Mouse (Mus musculus): Measurements from ENCODE around the gene Phyhd1. TPM values are rescaled to one million over a fixed set of nuclear protein-coding genes. Genes with fewer than 3 reads are reported as not detected.

The Phyhd1 gene
- total RNA-seq, 1 experiment from 2014 or later = 3.8 TPM

- ATAC-seq (ENCODE audit: extremely low read depth, insufficient number of reproducible peaks, low FRiP score, poor library complexity, severe bottlenecking) = peak; percentile 75
Observed at GRCm38 (mm10) chr2:30270134-30270533, 4.1 kb downstream of the Phyhd1 start.

- ATAC-seq (ENCODE audit: extremely low read depth, insufficient number of reproducible peaks, low FRiP score, poor library complexity, severe bottlenecking) = no peak
Observed at GRCm38 (mm10) chr2:30280743-30281142, 14.7 kb downstream of the Phyhd1 start, which contains the start of gene Gm28038. Gm28038 (plus strand) TSS chr2:30281043.

GRCm38 (mm10) chr2:30281651-30282050, 15.6 kb downstream of the Phyhd1 start:
- ATAC-seq (ENCODE audit: extremely low read depth, insufficient number of reproducible peaks, low FRiP score, poor library complexity, severe bottlenecking) = no peak

DNA sequence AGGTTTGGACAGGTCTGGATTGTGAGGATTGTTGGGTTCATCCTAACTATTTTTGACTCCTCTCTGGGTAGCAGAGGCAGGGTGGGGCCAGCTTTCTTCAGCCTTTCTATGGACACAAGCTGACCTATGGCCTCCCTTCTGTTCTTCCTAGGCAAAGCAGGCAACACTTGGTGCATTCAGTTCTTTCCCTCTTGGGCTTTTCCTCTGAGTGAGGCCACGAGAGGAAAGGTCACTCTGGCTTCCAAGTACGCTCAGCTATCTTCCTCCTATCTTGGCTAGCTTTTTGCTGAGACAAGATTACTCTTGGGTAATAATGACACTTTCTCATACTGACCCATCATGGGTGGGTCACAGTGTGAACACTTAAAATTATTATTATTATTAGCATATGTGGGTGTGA, 17.2 kb downstream of the Phyhd1 start:
- no peak for ATAC-seq (ENCODE audit: extremely low read depth, insufficient number of reproducible peaks, low FRiP score, poor library complexity, severe bottlenecking)

DNA sequence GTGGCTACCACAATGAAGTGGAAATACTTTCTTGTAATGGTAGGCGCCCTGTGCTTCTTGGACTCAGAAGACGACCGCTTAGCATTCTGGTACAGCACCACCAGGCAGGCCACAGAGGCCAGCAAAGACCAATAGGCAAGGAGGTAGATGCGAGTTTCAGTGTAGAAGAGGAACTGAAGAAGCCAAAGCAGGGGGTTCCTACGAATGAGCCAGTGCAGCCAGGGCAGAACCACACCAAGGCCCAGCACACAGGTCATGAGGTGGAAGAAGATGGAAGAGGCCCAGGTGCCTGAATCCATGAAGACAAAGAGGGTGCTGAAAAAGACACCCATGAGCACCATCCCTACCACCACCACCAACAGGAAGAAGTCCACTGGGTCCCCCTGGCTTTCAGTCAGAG, 19.0 kb downstream of the Phyhd1 start:
- no peak for ATAC-seq (ENCODE audit: extremely low read depth, insufficient number of reproducible peaks, low FRiP score, poor library complexity, severe bottlenecking)

- ATAC-seq (ENCODE audit: extremely low read depth, insufficient number of reproducible peaks, low FRiP score, poor library complexity, severe bottlenecking) = no peak
Observed at GRCm38 (mm10) chr2:30285416-30286181, 19.6 kb downstream of the Phyhd1 start.

GRCm38 (mm10) chr2:30286192-30287026, 20.4 kb downstream of the Phyhd1 start, which contains the start of the genes Dolk and Nup188:
Dolk (minus strand) TSS chr2:30286334.
Nup188 (plus strand) TSS chr2:30286397.
- peak; percentile 83 for ATAC-seq (ENCODE audit: extremely low read depth, insufficient number of reproducible peaks, low FRiP score, poor library complexity, severe bottlenecking)

GRCm38 (mm10) chr2:30287027-30287373, 21.0 kb downstream of the Phyhd1 start:
- no peak for ATAC-seq (ENCODE audit: extremely low read depth, insufficient number of reproducible peaks, low FRiP score, poor library complexity, severe bottlenecking)

- ATAC-seq (ENCODE audit: extremely low read depth, insufficient number of reproducible peaks, low FRiP score, poor library complexity, severe bottlenecking) = no peak
Observed at GRCm38 (mm10) chr2:30299525-30299924, 33.5 kb downstream of the Phyhd1 start.

DNA sequence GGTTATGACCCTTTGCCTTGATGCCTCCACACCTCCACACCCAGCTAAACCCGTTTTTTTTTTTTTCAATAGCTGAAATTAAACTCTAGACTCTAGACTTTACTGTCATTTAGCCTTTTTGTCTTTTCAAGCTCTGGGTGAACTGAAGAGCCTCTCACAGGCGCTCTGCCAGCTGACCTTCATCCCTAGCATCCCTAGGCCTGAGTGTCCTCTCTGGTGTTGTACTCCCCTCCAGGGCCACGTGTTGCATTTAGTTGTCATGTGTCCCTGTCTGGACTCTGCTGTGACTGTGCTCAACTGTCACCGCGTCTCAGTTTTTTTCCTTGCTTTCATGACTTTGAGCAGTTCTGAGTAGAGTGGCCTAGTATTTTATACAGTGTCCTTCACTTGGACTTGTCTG, 34.0 kb downstream of the Phyhd1 start:
- no peak for ATAC-seq (ENCODE audit: extremely low read depth, insufficient number of reproducible peaks, low FRiP score, poor library complexity, severe bottlenecking)

DNA sequence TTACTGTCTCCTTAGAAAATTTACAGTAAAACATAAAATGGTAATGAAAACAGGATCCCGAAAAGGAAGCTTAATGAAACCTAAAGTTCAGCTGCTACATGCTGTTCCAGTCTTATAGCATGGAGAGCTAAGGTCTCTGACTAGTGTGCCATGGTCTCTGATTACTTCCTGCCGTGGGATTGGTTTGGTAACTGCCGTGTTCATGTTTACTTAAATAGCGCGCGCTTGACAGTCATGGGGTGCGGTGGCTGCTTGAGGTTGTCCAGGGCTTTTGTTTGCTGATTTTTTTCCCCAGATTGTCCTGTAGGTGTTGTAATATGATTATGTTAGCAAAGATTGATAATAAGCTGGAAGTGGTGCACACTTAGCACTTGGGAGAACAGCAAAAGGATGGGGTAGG, 40.1 kb downstream of the Phyhd1 start:
- ATAC-seq (ENCODE audit: extremely low read depth, insufficient number of reproducible peaks, low FRiP score, poor library complexity, severe bottlenecking) = no peak

- no peak for ATAC-seq (ENCODE audit: extremely low read depth, insufficient number of reproducible peaks, low FRiP score, poor library complexity, severe bottlenecking)
Observed at GRCm38 (mm10) chr2:30309351-30309750, 43.3 kb downstream of the Phyhd1 start.

GRCm38 (mm10) chr2:30311481-30311880, 45.5 kb downstream of the Phyhd1 start:
- ATAC-seq (ENCODE audit: extremely low read depth, insufficient number of reproducible peaks, low FRiP score, poor library complexity, severe bottlenecking) = no peak

DNA sequence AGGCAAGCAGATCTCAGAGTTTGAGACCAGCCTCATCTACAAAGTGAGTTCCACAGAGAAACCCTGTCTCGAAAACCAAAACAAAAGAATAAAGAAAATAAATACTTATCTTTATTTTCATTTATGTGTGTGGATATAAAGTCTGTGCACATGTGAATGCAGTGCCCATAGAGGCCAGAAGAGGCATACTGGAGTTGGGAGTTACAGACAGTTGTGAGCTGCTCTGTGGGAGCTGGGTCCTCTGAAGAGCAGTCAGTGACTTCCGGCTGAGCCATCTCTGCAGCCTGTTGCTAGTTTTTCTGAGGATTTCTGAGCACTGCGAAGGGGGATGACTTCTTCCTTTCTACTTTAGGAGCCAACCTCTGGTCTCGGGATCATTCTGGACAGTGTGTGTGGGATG, 50.1 kb downstream of the Phyhd1 start:
- ATAC-seq (ENCODE audit: extremely low read depth, insufficient number of reproducible peaks, low FRiP score, poor library complexity, severe bottlenecking) = no peak

GRCm38 (mm10) chr2:30316955-30317354, 51.0 kb downstream of the Phyhd1 start:
- no peak for ATAC-seq (ENCODE audit: extremely low read depth, insufficient number of reproducible peaks, low FRiP score, poor library complexity, severe bottlenecking)

DNA sequence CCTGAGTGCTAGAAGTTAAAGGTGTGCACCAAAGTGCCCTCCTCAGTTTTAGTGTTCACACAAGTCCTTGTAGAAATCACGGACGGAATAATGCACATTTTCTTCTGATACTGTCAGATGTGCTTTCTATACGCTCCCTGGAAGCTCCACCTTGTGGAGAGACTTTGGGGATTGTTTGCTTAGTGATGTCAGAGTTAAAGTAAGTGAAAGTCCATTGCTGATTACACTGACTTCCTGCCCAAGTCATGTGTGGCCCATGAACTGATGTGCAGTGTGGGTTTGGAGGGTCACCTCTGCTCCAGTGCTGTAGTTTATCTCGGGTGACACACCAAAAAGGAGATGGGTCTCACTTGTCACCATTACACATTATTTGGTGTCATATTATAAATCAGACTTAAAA, 53.3 kb downstream of the Phyhd1 start:
- ATAC-seq (ENCODE audit: extremely low read depth, insufficient number of reproducible peaks, low FRiP score, poor library complexity, severe bottlenecking) = no peak

DNA sequence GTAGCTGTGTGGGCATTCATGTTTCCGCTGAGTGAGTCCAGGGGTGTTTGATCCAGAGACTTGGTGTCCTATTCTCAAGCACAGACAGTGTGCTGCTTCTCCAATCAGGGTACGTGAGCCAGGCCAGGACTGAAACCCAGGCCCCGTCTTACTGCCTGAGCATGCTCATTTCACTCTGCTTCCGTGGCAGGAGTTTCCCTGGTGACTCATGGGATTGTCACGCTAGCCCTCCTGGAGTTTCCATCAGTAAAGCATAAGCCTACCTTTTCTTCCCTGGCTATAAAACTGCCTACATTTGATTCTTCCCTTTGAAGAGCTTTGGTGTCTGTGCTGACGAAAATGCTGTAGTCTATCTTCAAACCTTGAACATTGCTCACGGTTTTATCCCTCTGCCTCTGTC, 57.1 kb downstream of the Phyhd1 start:
- no peak for ATAC-seq (ENCODE audit: extremely low read depth, insufficient number of reproducible peaks, low FRiP score, poor library complexity, severe bottlenecking)

GRCm38 (mm10) chr2:30325296-30325695, 59.3 kb downstream of the Phyhd1 start:
- no peak for ATAC-seq (ENCODE audit: extremely low read depth, insufficient number of reproducible peaks, low FRiP score, poor library complexity, severe bottlenecking)

DNA sequence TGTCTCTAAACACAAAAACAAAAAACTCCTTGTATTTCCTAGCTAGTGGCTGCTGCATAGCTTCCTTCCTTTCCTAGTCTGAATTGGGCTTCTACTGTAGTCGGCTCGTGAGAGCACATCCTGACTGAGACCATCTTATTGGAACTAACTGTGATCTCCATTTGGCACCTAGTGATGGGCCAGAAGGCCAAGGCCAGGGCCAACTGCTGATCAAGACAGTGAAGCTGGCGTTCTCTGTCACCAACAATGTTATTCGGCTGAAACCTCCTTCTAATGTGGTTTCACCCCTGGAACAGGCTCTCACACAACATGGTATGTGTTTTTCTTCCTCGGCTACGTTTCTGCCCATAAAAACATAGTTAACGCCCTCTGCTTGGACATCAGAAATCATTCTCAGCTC, 61.3 kb downstream of the Phyhd1 start:
- ATAC-seq (ENCODE audit: extremely low read depth, insufficient number of reproducible peaks, low FRiP score, poor library complexity, severe bottlenecking) = no peak

GRCm38 (mm10) chr2:30328791-30329190, 62.8 kb downstream of the Phyhd1 start:
- ATAC-seq (ENCODE audit: extremely low read depth, insufficient number of reproducible peaks, low FRiP score, poor library complexity, severe bottlenecking) = no peak

Measured in neutrophil, adult 5-6 weeks (primary cell).